Mouse (Mus musculus) embryonic facial prominence, embryonic 13.5 days (tissue): ENCODE measurements around the gene Asna1. TPM values are rescaled to one million over a fixed set of nuclear protein-coding genes. Genes with fewer than 3 reads are reported as not detected.

Experiments
- ATAC-seq: fragments of 200-750 bp; cut with Nextera tagmentation; 2 replicates; pipeline ENCODE4 v1.8.0; 2017; ENCODE audit warnings: low read depth; ENCODE audit not compliant: insufficient number of reproducible peaks, insufficient read depth, low FRiP score, low TSS enrichment
- H3K27ac ChIP-seq: fragments of 300-500 bp; sonication (generic); 2 replicates; pipeline ENCODE4 v1.5.1; 2015; ENCODE audit warnings: moderate library complexity, mild to moderate bottlenecking, inconsistent platforms
- H3K27me3 ChIP-seq: fragments of 300-500 bp; sonication (generic); 2 replicates; pipeline ENCODE4 v1.6.1; 2015; ENCODE audit warnings: mild to moderate bottlenecking, inconsistent platforms
- H3K36me3 ChIP-seq: fragments of 300-500 bp; sonication (generic); 2 replicates; pipeline ENCODE4 v1.6.1; 2015; ENCODE audit warnings: mild to moderate bottlenecking, inconsistent platforms
- H3K4me1 ChIP-seq: fragments of 300-500 bp; sonication (generic); 2 replicates; pipeline ENCODE4 v1.6.1; 2015; ENCODE audit warnings: inconsistent platforms
- H3K4me2 ChIP-seq: fragments of 300-500 bp; sonication (generic); 2 replicates; pipeline ENCODE4 v1.6.1; 2015; ENCODE audit warnings: moderate library complexity, mild to moderate bottlenecking, inconsistent platforms
- H3K4me3 ChIP-seq: fragments of 300-500 bp; sonication (generic); 2 replicates; pipeline ENCODE4 v1.5.1; 2015; ENCODE audit warnings: mild to moderate bottlenecking, inconsistent platforms
- H3K9ac ChIP-seq: fragments of 300-500 bp; sonication (generic); 2 replicates; pipeline ENCODE4 v1.6.1; 2015; ENCODE audit warnings: mild to moderate bottlenecking, inconsistent platforms
- H3K9me3 ChIP-seq: fragments of 300-500 bp; sonication (generic); 2 replicates; pipeline ENCODE4 v1.6.1; 2016; ENCODE audit warnings: inconsistent platforms
- WGBS: fragments of 180-500 bp; shearing (Covaris S2); methylation state at CpG from one replicate; pipeline ENCODE4 v1.1.7; 2015; ENCODE audit warnings: mixed read lengths; 5-methylcytosine and 5-hydroxymethylcytosine counted together
- polyA plus RNA-seq: library from polyadenylated mRNA; unstranded; fragments of >200 nt; fragmentation: Nextera tagmentation; extraction: Ambion mirVana; gene quantifications from 2 replicates; pipeline ENCODE4 v1.2.1, GENCODE M21; 2015

Gene Asna1
- polyA plus RNA-seq, 1 experiment from 2014 or later = 139 TPM

GRCm38 (mm10) chr8:85059879-85060616 lies 35.0 kb upstream of the Asna1 start, which contains the start of gene Fbxw9:
Gene Fbxw9 (plus strand): TSS chr8:85060055.
- no peaks in the 10 kb centered on the region for H3K27me3 ChIP-seq
- H3K9me3 ChIP-seq = no peaks in the 10 kb centered on the region
- 1% methylated on average over 53 of the region's 53 CpGs for WGBS
- H3K4me1 ChIP-seq = peaks cover 17% of the 10 kb centered on the region
- peak; percentile 83 for ATAC-seq
- H3K4me2 ChIP-seq = peak within 1 kb of the TSS; percentile 91
- peak within 1 kb of the TSS; percentile 87 for H3K4me3 ChIP-seq
- peaks cover 33% of the 10 kb centered on the region for H3K36me3 ChIP-seq
- 0 out of 2 replicates have a peak within 1 kb of the TSS, but pooled peaks have one; percentile 60 for H3K27ac ChIP-seq
- peak within 1 kb of the TSS; percentile 86 for H3K9ac ChIP-seq

- no peak overlapping the region for H3K4me3 ChIP-seq
- no peaks in the 10 kb centered on the region for H3K27me3 ChIP-seq
- peaks cover 17% of the 10 kb centered on the region for H3K4me1 ChIP-seq
- no peak for ATAC-seq
- H3K4me2 ChIP-seq = no peak overlapping the region
- no peak overlapping the region for H3K27ac ChIP-seq
- 82% methylated on average over 7 of the region's 7 CpGs for WGBS
- no peak overlapping the region for H3K9ac ChIP-seq
- no peaks in the 10 kb centered on the region for H3K9me3 ChIP-seq
- H3K36me3 ChIP-seq = peaks cover 55% of the 10 kb centered on the region
Measured at GRCm38 (mm10) chr8:85057367-85057766, 32.3 kb upstream of the Asna1 start.

DNA sequence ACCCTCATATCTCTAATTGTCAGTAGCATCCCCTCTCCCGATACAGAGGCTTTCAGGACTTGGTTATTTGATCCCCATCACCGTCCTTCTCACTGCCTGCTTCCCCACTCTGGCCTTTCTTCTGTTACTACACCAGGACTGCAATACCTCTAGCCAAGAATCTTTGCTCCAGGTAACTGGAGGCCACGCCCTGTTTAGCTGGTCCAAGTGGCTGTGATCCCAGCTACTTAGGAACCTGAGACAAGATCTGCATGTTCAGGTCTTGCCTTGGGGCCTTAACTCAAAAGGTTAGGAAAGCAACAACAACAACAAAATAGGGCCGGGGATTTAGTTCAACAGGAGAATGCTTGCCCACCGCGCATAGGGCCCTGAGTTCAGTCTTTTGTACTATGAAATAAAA lies 18.5 kb upstream of the Asna1 start:
- H3K4me1 ChIP-seq = peaks cover 16% of the 10 kb centered on the region
- no peak for ATAC-seq
- WGBS = 86% methylated on average over 6 of the region's 6 CpGs

DNA sequence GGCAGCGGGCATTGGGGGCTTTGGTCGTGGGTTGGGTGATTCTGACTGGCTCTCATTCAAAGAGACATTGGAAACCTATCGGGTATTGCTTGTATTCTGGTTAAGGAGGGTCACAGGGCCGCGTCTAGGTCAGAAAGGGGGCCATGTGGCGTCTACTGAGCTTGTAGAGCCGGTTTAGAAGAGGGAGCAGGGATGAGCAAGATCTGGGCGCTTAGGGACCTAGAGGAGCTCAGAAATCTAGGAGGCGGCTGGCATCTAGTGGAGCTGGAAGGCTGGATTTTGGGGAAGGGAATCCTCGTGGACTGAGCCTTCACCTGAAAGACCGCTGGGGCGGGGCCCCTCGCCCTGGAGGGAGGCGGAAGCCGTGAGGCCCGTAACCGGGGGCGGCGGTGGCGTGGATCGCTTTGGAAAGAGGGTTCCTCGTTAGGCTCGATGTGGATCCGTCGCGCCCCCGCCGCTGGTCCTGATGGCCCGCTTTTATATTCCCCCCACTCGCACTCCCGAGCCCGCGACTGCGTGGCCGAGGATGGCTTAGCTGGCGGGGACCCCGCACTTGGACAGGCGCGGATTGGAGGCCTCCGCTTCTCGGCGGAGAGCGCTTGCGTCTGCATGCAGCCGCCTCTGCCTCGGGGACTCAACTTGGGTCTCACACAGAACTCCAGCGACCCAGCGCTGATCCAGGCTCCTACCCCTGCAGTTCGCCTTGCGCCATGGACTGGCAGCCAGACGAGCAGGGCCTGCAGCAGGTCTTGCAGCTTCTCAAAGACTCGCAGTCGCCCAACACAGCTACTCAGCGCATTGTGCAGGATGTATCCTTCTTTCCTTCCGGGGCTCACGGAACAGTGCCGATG lies 12.8 kb upstream of the Asna1 start:
- Histone ChIP-seq H3K4me1 (peaks cover 37% of the 10 kb centered on the region), H3K9ac (peak overlapping the region; percentile 95), H3K9me3 (no peaks in the 10 kb centered on the region), H3K36me3 (peaks cover 42% of the 10 kb centered on the region), H3K27ac (peak overlapping the region; percentile 100), H3K4me2 (peak overlapping the region; percentile 80), H3K4me3 (peak overlapping the region; percentile 81), H3K27me3 (no peaks in the 10 kb centered on the region)
- under 1% methylated on average over 57 of the region's 57 CpGs for WGBS
- ATAC-seq = no peak

More for the DNA sequence above, 18.5 kb upstream of the Asna1 start:
- Histone ChIP-seq H3K4me2 (no peak overlapping the region), H3K27ac (no peak overlapping the region), H3K27me3 (no peaks in the 10 kb centered on the region), H3K9me3 (no peaks in the 10 kb centered on the region), H3K36me3 (peaks cover 88% of the 10 kb centered on the region), H3K4me3 (no peak overlapping the region), H3K9ac (no peak overlapping the region)

GRCm38 (mm10) chr8:85037366-85037680 lies 12.2 kb upstream of the Asna1 start:
- Histone ChIP-seq H3K4me1 (peaks cover 37% of the 10 kb centered on the region), H3K27me3 (no peaks in the 10 kb centered on the region), H3K27ac (peak overlapping the region; percentile 100), H3K4me2 (peak overlapping the region; percentile 80), H3K36me3 (peaks cover 42% of the 10 kb centered on the region), H3K4me3 (peak overlapping the region; percentile 81), H3K9me3 (no peaks in the 10 kb centered on the region), H3K9ac (peak overlapping the region; percentile 95)
- WGBS = 0% methylated on average over 14 of the region's 14 CpGs
- peak; percentile 70 for ATAC-seq

- H3K4me3 ChIP-seq = peak within 1 kb of the TSS; percentile 81
- peak within 1 kb of the TSS; percentile 100 for H3K27ac ChIP-seq
- peaks cover 37% of the 10 kb centered on the region for H3K4me1 ChIP-seq
- peak within 1 kb of the TSS; percentile 80 for H3K4me2 ChIP-seq
- H3K27me3 ChIP-seq = no peaks in the 10 kb centered on the region
- H3K9me3 ChIP-seq = no peaks in the 10 kb centered on the region
- H3K36me3 ChIP-seq = peaks cover 42% of the 10 kb centered on the region
- peak within 1 kb of the TSS; percentile 95 for H3K9ac ChIP-seq
- WGBS = under 1% methylated on average over 59 of the region's 59 CpGs
- peak; percentile 89 for ATAC-seq
Measured at GRCm38 (mm10) chr8:85036718-85037365, 11.8 kb upstream of the Asna1 start, which contains the start of gene Tnpo2. Gene Tnpo2 (plus strand): TSS chr8:85036915.

DNA sequence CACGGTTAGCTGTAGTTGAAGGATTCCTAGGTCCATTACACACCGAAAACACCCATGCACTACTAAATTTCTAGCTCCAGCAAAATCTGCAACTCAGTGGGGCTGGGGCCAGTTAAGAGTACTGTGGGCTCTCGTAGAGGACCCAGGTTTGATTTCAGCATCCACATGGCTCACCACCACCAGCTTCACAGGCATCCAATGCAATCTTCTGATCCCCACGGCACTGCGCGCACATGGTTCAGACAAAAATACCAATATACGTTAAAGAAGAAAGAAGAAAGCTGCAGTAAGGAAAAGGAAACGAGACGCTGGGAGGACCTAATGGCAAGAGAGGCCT lies 11.3 kb upstream of the Asna1 start:
- no peaks in the 10 kb centered on the region for H3K27me3 ChIP-seq
- WGBS = under 1% methylated on average over 9 of the region's 9 CpGs
- H3K27ac ChIP-seq = peak overlapping the region; percentile 100
- H3K4me1 ChIP-seq = peaks cover 37% of the 10 kb centered on the region
- H3K4me3 ChIP-seq = peak overlapping the region; percentile 81
- no peaks in the 10 kb centered on the region for H3K9me3 ChIP-seq
- peak overlapping the region; percentile 80 for H3K4me2 ChIP-seq
- H3K36me3 ChIP-seq = peaks cover 42% of the 10 kb centered on the region
- ATAC-seq = peak; percentile 12; the same call in 1 of the 2 replicates
- peak overlapping the region; percentile 95 for H3K9ac ChIP-seq

GRCm38 (mm10) chr8:85035728-85036310 lies 10.7 kb upstream of the Asna1 start:
- Histone ChIP-seq H3K4me2 (peak overlapping the region; percentile 80), H3K9ac (peak overlapping the region; percentile 95), H3K27ac (peak overlapping the region; percentile 100), H3K4me1 (peaks cover 34% of the 10 kb centered on the region), H3K27me3 (no peaks in the 10 kb centered on the region), H3K4me3 (peak overlapping the region; percentile 81), H3K36me3 (peaks cover 41% of the 10 kb centered on the region), H3K9me3 (no peaks in the 10 kb centered on the region)
- ATAC-seq = no peak
- WGBS = under 1% methylated on average over 15 of the region's 15 CpGs

- 5% methylated on average over 12 of the region's 12 CpGs for WGBS
- H3K9ac ChIP-seq = peak overlapping the region; percentile 95
- ATAC-seq = no peak
Measured at GRCm38 (mm10) chr8:85035165-85035727, 10.2 kb upstream of the Asna1 start.

DNA sequence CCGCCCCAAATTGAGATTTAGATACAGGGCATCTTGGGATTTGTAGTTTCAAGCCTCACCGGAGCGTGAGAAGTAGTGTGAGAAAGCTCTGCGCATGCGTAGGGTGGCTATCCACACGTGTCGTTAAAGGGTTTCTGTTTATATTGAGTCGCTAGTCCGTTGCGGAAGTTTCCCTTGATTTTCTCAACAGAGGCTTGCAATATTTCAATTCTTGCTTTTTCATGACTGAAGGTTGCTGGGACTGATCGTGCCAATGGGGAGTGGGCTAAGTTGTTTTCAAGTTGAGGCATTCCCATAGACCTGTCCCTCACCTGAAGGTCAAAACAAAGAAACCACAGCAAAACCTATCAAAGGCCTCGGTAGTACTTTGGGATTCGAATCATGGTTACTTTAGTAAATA lies 9.7 kb upstream of the Asna1 start:
- Histone ChIP-seq H3K4me2 (peak overlapping the region; percentile 80), H3K27me3 (no peaks in the 10 kb centered on the region), H3K4me1 (peaks cover 30% of the 10 kb centered on the region), H3K4me3 (peak overlapping the region; percentile 81), H3K9ac (peak overlapping the region; percentile 95), H3K9me3 (no peaks in the 10 kb centered on the region), H3K27ac (0 out of 2 replicates have a peak overlapping the region, but pooled peaks have one; percentile 100), H3K36me3 (peaks cover 40% of the 10 kb centered on the region)
- 5% methylated on average over 12 of the region's 13 CpGs for WGBS
- no peak for ATAC-seq

More at GRCm38 (mm10) chr8:85035165-85035727, 10.2 kb upstream of the Asna1 start:
- Histone ChIP-seq H3K4me3 (peak overlapping the region; percentile 81), H3K36me3 (peaks cover 40% of the 10 kb centered on the region), H3K4me1 (peaks cover 30% of the 10 kb centered on the region), H3K27ac (peak overlapping the region; percentile 100), H3K27me3 (no peaks in the 10 kb centered on the region), H3K4me2 (peak overlapping the region; percentile 80), H3K9me3 (no peaks in the 10 kb centered on the region)

DNA sequence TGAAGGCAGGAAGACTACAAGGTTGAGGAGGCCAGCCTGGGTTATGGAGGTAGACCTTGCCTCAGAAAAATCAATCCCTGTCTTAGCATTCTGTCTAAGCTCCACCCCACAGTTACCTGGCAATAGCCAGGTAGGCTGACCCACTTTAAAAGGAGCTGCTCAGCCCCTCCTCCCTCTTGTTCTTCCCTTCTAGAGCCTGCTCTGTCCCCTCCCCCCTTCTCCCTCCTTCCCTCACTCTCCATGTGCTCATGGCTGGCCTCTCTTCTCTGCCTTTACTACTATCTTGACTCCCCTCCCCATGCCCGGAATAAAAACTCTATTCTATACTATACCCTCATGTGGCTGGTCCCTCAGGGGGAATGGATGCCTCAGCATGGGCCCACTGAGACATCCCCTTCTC lies 8.8 kb upstream of the Asna1 start:
- H3K36me3 ChIP-seq = peaks cover 49% of the 10 kb centered on the region
- 54% methylated on average over 1 of the region's 1 CpGs for WGBS
- peak overlapping the region; percentile 14; the same call in 1 of the 2 replicates for H3K4me2 ChIP-seq
- H3K27me3 ChIP-seq = no peaks in the 10 kb centered on the region
- no peaks in the 10 kb centered on the region for H3K9me3 ChIP-seq
- no peak overlapping the region for H3K27ac ChIP-seq
- H3K9ac ChIP-seq = no peak overlapping the region
- peaks cover 27% of the 10 kb centered on the region for H3K4me1 ChIP-seq
- ATAC-seq = no peak
- no peak overlapping the region for H3K4me3 ChIP-seq
